Mouse (Mus musculus): ENCODE measurements around the gene Nat8f1. TPM values are rescaled to one million over a fixed set of nuclear protein-coding genes. Genes with fewer than 3 reads are reported as not detected.
"Not testable (repeated sequence)": the region's sequence is repeated elsewhere in the genome, so short reads cannot be mapped to it uniquely, and the experiment has no call there.

Nat8f1 gene
- polyA plus RNA-seq, 1 experiment: 1.8 TPM

DNA sequence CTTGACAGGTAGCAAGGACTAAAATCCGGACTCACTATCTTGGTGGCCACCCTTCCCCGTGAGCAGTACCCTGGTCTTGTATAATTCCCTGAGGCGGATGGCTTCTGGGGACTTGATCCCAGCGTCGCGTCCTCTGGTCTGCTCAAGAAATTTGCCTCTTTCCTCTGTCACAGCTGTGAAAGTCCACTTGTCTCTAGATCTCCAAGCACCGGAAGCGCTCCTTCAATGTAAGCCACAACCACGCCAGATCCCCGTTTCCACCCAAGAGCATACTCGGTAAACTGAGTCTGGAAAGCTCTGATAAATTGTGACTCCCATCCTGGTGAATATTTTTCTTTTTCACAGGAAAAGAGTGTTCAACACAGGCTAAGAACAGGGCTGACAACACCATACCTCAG lies 347 bp downstream of the Nat8f1 start:
- no peak for TF ChIP-seq CTCF (IDR thresholded peaks at IDR 0.05; ENCODE audit: control insufficient read depth, insufficient read depth, insufficient read length)

DNA sequence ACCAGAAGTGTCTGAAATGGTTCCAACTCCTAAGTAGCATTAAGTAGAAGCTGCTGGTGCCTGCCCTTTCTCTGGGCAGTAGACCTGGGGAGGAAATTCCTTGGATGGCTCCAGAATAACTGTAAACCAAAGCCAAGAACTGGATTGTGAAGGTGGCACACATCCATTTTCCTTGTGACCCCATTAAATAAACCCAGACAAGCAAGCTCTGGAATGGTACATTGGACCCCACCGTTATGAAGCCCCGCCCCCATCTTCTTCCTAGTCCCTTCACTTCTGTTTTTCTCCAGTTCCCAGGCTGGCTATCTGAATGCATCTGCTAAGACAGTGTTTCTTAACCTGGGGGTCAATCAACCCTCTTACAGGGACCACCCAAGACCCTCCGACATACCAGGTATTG lies 3.9 kb downstream of the Nat8f1 start, which contains the start of gene Tprkb:
Gene Tprkb (plus strand): TSS at position 279 of the 400 bp plus-strand sequence.
- TF ChIP-seq CEBPB (IDR thresholded peaks at IDR 0.05; ENCODE audit: low read depth) (no peak), MYOD1 (IDR thresholded peaks at IDR 0.05; ENCODE audit: control insufficient read depth, insufficient read length, low read depth) (no peak)
- Histone ChIP-seq H3ac (ENCODE audit: control insufficient read depth, insufficient read length, low read depth) (no peak within 1 kb of the TSS), H3K27me3 (ENCODE audit: control insufficient read depth, insufficient read depth, insufficient read length) (peaks cover 7% of the 10 kb centered on the region), H3K79me2 (ENCODE audit: control insufficient read depth, insufficient read depth) (peaks cover 8% of the 10 kb centered on the region), H3K4me3 (ENCODE audit: insufficient read depth, poor library complexity, severe bottlenecking) (no peak within 1 kb of the TSS), H3K36me3 (ENCODE audit: control insufficient read depth, insufficient read depth) (no peaks in the 10 kb centered on the region), H3K79me3 (ENCODE audit: low read depth) (peaks cover 3% of the 10 kb centered on the region)

More for the DNA sequence above, 347 bp downstream of the Nat8f1 start:
- peaks cover 4% of the 10 kb centered on the region for H3K36me3 ChIP-seq (ENCODE audit: control insufficient read depth, insufficient read depth)
- H3K4me3 ChIP-seq (ENCODE audit: insufficient read depth, poor library complexity, severe bottlenecking): peak overlapping the region; percentile 49
- H3K79me3 ChIP-seq (ENCODE audit: low read depth): peaks cover 9% of the 10 kb centered on the region
- H3ac ChIP-seq (ENCODE audit: control insufficient read depth, insufficient read length, low read depth): peak overlapping the region; percentile 74
- peaks cover 35% of the 10 kb centered on the region for H3K79me2 ChIP-seq (ENCODE audit: control insufficient read depth, insufficient read depth)
- H3K27me3 ChIP-seq (ENCODE audit: control insufficient read depth, insufficient read depth, insufficient read length): no peaks in the 10 kb centered on the region

DNA sequence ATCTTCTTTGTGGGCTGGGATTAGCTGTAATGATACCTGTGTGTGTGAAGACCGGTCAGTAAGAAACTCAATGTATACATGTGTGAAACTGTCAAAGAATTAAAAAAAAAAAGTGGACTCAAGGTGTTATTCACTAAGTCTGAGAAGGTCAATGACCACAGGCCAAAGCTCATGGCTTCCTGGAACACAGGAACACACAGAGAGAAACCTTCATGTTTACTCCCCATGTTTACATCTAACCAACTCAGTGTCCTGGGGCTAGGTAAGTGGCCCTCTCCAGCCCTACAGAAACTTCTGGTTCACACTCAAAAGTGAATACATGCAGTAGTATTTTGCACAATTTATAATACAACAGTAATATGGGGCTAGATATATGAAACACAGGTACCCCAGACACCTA lies 5.8 kb downstream of the Nat8f1 start:
- Histone ChIP-seq H3K79me2 (ENCODE audit: control insufficient read depth, insufficient read depth) (no peaks in the 10 kb centered on the region), H3K27me3 (ENCODE audit: control insufficient read depth, insufficient read depth, insufficient read length) (peaks cover 15% of the 10 kb centered on the region), H3ac (ENCODE audit: control insufficient read depth, insufficient read length, low read depth) (no peak overlapping the region), H3K79me3 (ENCODE audit: low read depth) (no peaks in the 10 kb centered on the region), H3K4me3 (ENCODE audit: insufficient read depth, poor library complexity, severe bottlenecking) (no peak overlapping the region), H3K36me3 (ENCODE audit: control insufficient read depth, insufficient read depth) (no peaks in the 10 kb centered on the region)
- no peak for TF ChIP-seq FOSL1 (IDR thresholded peaks at IDR 0.05; ENCODE audit: insufficient read depth, low read length, poor library complexity, severe bottlenecking)
- TF ChIP-seq CEBPB (IDR thresholded peaks at IDR 0.05; ENCODE audit: low read depth): no peak
- TF ChIP-seq USF1 (IDR thresholded peaks at IDR 0.05; ENCODE audit: low read depth): no peak
- TF ChIP-seq MYOG (IDR thresholded peaks at IDR 0.05; ENCODE audit: control insufficient read depth, extremely low read depth, insufficient read length): no peak
- no peak for TF ChIP-seq MYOD1 (IDR thresholded peaks at IDR 0.05; ENCODE audit: control insufficient read depth, insufficient read length, low read depth)
- TF ChIP-seq MAX (IDR thresholded peaks at IDR 0.05): no peak

DNA sequence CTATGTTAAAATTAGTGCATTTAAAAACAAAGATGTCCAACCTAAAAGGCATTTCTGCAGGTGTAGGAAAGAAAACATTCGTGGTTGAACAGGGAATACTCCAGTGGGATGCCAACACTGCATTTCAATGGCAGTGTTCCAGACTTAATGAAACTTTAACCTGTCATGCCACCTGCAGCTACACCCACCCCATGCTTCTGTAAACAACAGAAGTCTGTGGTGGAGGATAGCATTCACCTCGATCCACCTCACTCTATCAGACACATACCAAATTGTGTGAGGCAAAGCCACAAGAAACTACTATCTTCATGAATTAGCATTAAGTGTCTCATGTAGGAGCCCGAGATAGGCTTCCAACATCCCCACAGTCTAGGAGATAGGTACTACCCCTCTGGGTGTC lies 7.1 kb downstream of the Nat8f1 start:
- Histone ChIP-seq H3K27me3 (ENCODE audit: control insufficient read depth, insufficient read depth, insufficient read length) (peaks cover 15% of the 10 kb centered on the region), H3ac (ENCODE audit: control insufficient read depth, insufficient read length, low read depth) (no peak overlapping the region), H3K79me3 (ENCODE audit: low read depth) (no peaks in the 10 kb centered on the region), H3K36me3 (ENCODE audit: control insufficient read depth, insufficient read depth) (no peaks in the 10 kb centered on the region), H3K79me2 (ENCODE audit: control insufficient read depth, insufficient read depth) (no peaks in the 10 kb centered on the region), H3K4me3 (ENCODE audit: insufficient read depth, poor library complexity, severe bottlenecking) (no peak overlapping the region)
- no peak for TF ChIP-seq CTCF (IDR thresholded peaks at IDR 0.05; ENCODE audit: control insufficient read depth, insufficient read depth, insufficient read length)
- no peak for TF ChIP-seq MAX (IDR thresholded peaks at IDR 0.05)
- no peak for TF ChIP-seq USF1 (IDR thresholded peaks at IDR 0.05; ENCODE audit: low read depth)
- no peak for TF ChIP-seq MYOG (IDR thresholded peaks at IDR 0.05; ENCODE audit: control insufficient read depth, extremely low read depth, insufficient read length)

DNA sequence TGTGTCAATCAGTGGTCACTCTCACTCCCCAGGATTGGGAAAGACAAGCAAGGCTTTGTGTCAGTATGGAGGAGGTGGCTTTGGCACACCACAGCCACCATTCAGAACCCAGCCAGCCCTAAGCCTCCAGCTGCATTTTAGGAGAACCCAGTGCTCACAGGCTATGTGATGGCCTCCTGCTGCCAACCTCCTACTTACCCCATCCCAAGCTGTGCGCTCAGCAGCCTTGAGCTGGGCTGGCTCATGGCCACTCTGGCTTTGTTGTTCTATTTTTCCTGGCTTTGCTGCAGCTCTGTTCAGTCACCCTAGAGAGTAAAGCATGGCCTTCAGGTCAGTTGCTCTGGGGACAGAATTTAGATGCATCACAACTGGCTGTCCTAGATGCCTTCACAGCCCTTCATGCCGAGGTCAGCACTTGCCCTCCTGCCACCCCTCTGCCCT lies 8.6 kb downstream of the Nat8f1 start:
- not testable (repeated sequence) for H3ac ChIP-seq (ENCODE audit: control insufficient read depth, insufficient read length, low read depth); H3K36me3 ChIP-seq (ENCODE audit: control insufficient read depth, insufficient read depth); H3K79me2 ChIP-seq (ENCODE audit: control insufficient read depth, insufficient read depth); H3K79me3 ChIP-seq (ENCODE audit: low read depth); H3K4me3 ChIP-seq (ENCODE audit: insufficient read depth, poor library complexity, severe bottlenecking)
- peaks cover 15% of the 10 kb centered on the region for H3K27me3 ChIP-seq (ENCODE audit: control insufficient read depth, insufficient read depth, insufficient read length)

DNA sequence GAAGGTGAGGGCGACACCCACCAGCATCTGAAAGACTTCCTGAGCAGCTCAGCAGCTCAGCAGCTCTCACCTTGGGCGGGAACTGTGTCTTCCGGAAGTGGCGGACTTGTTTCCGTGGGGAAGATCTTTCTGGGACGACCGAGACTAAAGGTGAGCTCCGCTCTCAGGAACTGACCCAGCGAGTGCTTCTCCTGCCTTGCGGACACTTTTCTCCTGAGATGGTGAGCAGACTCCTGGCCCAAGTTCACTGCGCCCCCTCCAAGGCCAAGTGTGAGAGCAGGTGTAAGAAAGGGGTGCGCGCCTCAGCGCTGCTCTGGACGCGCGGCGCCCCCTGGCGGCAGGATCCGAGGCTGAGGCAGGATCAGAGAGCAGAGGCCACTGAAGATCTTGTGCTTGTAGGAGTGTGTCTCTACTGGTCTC lies 10.8 kb downstream of the Nat8f1 start, which contains the start of gene Nat8f4:
Gene Nat8f4 (minus strand): TSS at position 243 of the 420 bp plus-strand sequence.
- peaks cover 15% of the 10 kb centered on the region for H3K27me3 ChIP-seq (ENCODE audit: control insufficient read depth, insufficient read depth, insufficient read length)
- H3ac ChIP-seq (ENCODE audit: control insufficient read depth, insufficient read length, low read depth); H3K79me2 ChIP-seq (ENCODE audit: control insufficient read depth, insufficient read depth); H3K79me3 ChIP-seq (ENCODE audit: low read depth); H3K36me3 ChIP-seq (ENCODE audit: control insufficient read depth, insufficient read depth); H3K4me3 ChIP-seq (ENCODE audit: insufficient read depth, poor library complexity, severe bottlenecking): not testable (repeated sequence)

DNA sequence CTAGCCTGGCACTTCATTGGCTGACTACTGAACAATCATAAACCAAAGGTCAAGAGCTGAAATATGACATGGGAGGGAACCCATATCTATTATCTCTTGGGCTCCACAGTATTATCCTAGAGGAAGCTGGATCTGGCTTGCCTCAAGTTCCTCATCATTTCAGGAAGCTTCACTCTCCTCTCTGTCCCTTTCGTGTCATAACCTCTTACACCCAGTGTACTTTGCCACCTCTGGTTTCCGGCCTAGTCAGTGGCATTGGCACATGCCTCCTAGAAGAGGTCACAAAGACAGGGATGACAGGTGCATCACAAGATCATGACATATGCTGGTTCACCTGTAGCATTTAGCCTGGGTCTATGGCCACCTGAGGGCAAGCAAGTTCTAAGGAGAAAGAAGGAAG lies 13.2 kb downstream of the Nat8f1 start:
- no peak for TF ChIP-seq CTCF (IDR thresholded peaks at IDR 0.05; ENCODE audit: control insufficient read depth, insufficient read depth, insufficient read length)
- no peak for TF ChIP-seq MYOD1 (IDR thresholded peaks at IDR 0.05; ENCODE audit: control insufficient read depth, insufficient read length, low read depth)
- TF ChIP-seq MAX (IDR thresholded peaks at IDR 0.05): no peak
- no peak for TF ChIP-seq FOSL1 (IDR thresholded peaks at IDR 0.05; ENCODE audit: insufficient read depth, low read length, poor library complexity, severe bottlenecking)
- TF ChIP-seq MYOG (IDR thresholded peaks at IDR 0.05; ENCODE audit: control insufficient read depth, extremely low read depth, insufficient read length): no peak
- no peak for TF ChIP-seq USF1 (IDR thresholded peaks at IDR 0.05; ENCODE audit: low read depth)
- TF ChIP-seq CEBPB (IDR thresholded peaks at IDR 0.05; ENCODE audit: low read depth): no peak
- Histone ChIP-seq H3ac (ENCODE audit: control insufficient read depth, insufficient read length, low read depth) (no peak overlapping the region), H3K27me3 (ENCODE audit: control insufficient read depth, insufficient read depth, insufficient read length) (peaks cover 7% of the 10 kb centered on the region), H3K79me2 (ENCODE audit: control insufficient read depth, insufficient read depth) (no peaks in the 10 kb centered on the region), H3K79me3 (ENCODE audit: low read depth) (no peaks in the 10 kb centered on the region), H3K36me3 (ENCODE audit: control insufficient read depth, insufficient read depth) (no peaks in the 10 kb centered on the region), H3K4me3 (ENCODE audit: insufficient read depth, poor library complexity, severe bottlenecking) (no peak overlapping the region)

DNA sequence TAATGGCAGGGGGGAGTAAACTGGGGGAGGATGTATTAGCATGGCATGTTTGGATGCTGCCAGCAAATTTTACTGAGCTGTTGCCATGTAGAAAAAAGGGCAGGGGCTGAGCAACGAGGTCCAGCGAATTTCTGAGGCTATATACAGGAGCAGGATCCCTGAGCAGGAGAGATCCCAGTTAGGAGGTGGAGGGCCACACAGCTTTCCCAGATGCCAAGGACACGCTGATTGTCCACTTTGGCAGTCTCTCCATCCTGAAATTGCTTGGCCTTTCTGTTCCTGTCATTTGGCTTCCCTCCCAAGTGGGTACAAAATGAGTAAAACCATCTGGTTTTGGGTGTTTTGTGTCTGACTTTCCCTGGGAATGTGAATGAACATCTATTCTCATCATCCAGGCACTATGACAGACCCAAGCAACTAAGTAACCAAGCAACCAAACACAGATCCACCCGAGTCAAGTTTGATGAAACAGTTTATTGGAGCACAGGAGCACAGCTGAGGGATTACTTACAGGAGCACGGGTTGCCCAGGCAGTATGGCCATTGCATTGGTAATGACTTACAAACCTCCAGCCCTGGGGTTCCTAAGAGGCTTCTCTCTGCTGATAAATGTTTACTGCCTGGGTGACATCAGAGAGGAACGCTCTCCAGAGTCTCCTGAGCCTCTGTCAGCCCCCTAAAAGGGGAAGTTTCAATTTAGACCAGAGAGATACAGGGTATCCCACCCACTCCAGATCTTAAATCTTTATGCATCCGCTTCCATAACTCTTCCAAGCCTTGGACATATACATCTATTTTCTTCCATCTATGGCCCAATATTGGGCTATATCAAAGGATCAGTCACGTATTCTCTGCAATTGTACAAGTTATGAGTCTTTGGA lies 16.7 kb downstream of the Nat8f1 start:
- H3K79me3 ChIP-seq (ENCODE audit: low read depth); H3K79me2 ChIP-seq (ENCODE audit: control insufficient read depth, insufficient read depth); H3K36me3 ChIP-seq (ENCODE audit: control insufficient read depth, insufficient read depth); H3ac ChIP-seq (ENCODE audit: control insufficient read depth, insufficient read length, low read depth); H3K27me3 ChIP-seq (ENCODE audit: control insufficient read depth, insufficient read depth, insufficient read length); H3K4me3 ChIP-seq (ENCODE audit: insufficient read depth, poor library complexity, severe bottlenecking): not testable (repeated sequence)
